Mouse (Mus musculus) neural tube, embryonic 11.5 days (tissue): ENCODE measurements at regions not wholly inside any gene's neighbourhood (a gene's known extent, or its start where the extent isn't known, plus 50 kb on each side); places are given as distances from the start of the nearest gene placed in this dataset.

ENCODE experiments used
- ATAC-seq: fragments of 200-750 bp; cut with Nextera tagmentation; 2 replicates; pipeline ENCODE4 v1.8.0; 2017; ENCODE audit warnings: moderate number of reproducible peaks, mild to moderate bottlenecking, moderate TSS enrichment, moderate library complexity; ENCODE audit not compliant: insufficient read depth, low FRiP score, low TSS enrichment
- DNase-seq: peaks from one replicate; pipeline ENCODE4 v3.0.0-alpha.2; 2015; ENCODE audit warnings: low spot score
- H3K27ac ChIP-seq: fragments of 300-500 bp; sonication (generic); 2 replicates; pipeline ENCODE4 v1.5.1; 2014; ENCODE audit warnings: low read depth, mild to moderate bottlenecking, low read length
- H3K27me3 ChIP-seq: fragments of 300-500 bp; sonication (generic); 2 replicates; pipeline ENCODE4 v1.6.1; 2014; ENCODE audit warnings: mild to moderate bottlenecking, low read length, mixed read lengths; ENCODE audit not compliant: control insufficient read depth, insufficient read depth
- H3K36me3 ChIP-seq: fragments of 300-500 bp; sonication (generic); 2 replicates; pipeline ENCODE4 v1.6.1; 2014; ENCODE audit warnings: mild to moderate bottlenecking, low read length, moderate library complexity, mixed read lengths; ENCODE audit not compliant: control insufficient read depth, insufficient read depth
- H3K4me1 ChIP-seq: fragments of 300-500 bp; sonication (generic); 2 replicates; pipeline ENCODE4 v1.6.1; 2014; ENCODE audit warnings: low read length, mixed read lengths; ENCODE audit not compliant: control insufficient read depth, insufficient read depth
- H3K4me2 ChIP-seq: fragments of 300-500 bp; sonication (generic); 2 replicates; pipeline ENCODE4 v1.6.1; 2014; ENCODE audit warnings: low read depth, mild to moderate bottlenecking, moderate library complexity
- H3K4me3 ChIP-seq: fragments of 300-500 bp; sonication (generic); 2 replicates; pipeline ENCODE4 v1.5.1; 2014; ENCODE audit warnings: low read depth, low read length
- H3K9ac ChIP-seq: fragments of 300-500 bp; sonication (generic); 2 replicates; pipeline ENCODE4 v1.6.1; 2014; ENCODE audit warnings: mild to moderate bottlenecking, low read length
- H3K9me3 ChIP-seq: fragments of 300-500 bp; sonication (generic); 2 replicates; pipeline ENCODE4 v1.6.1; 2016; ENCODE audit warnings: low read length; ENCODE audit not compliant: control insufficient read depth
- WGBS: fragments of 180-500 bp; shearing (Covaris S2); extraction: QIAGEN DNeasy Blood & Tissue Kit; methylation state at CpG from one replicate; pipeline ENCODE4 v1.1.7; 2014; 5-methylcytosine and 5-hydroxymethylcytosine counted together

- no peak for ATAC-seq
- no peaks in the 10 kb centered on the region for H3K9me3 ChIP-seq
- no peaks in the 10 kb centered on the region for H3K27me3 ChIP-seq
- H3K27ac ChIP-seq: no peak overlapping the region
- no peaks in the 10 kb centered on the region for H3K36me3 ChIP-seq
- DNase-seq: no peak
- H3K4me3 ChIP-seq: no peak overlapping the region
- H3K4me2 ChIP-seq: no peak overlapping the region
- H3K9ac ChIP-seq: no peak overlapping the region
- no peaks in the 10 kb centered on the region for H3K4me1 ChIP-seq
- WGBS: 56% methylated on average over 5 of the region's 5 CpGs
These were observed 305.1 kb upstream of the Map3k7 start for GRCm38 (mm10) chr4:31658820-31659219.

- Histone ChIP-seq H3K27ac (no peak overlapping the region), H3K9ac (no peak overlapping the region), H3K4me1 (no peaks in the 10 kb centered on the region), H3K9me3 (no peaks in the 10 kb centered on the region), H3K4me3 (no peak overlapping the region), H3K4me2 (no peak overlapping the region), H3K36me3 (no peaks in the 10 kb centered on the region), H3K27me3 (no peaks in the 10 kb centered on the region)
- 20% methylated on average over 4 of the region's 4 CpGs for WGBS
- DNase-seq: no peak
- ATAC-seq: no peak
These were observed 303.0 kb upstream of the Map3k7 start for GRCm38 (mm10) chr4:31660896-31661295.

GRCm38 (mm10) chr4:31671530-31672170 is 292.2 kb upstream of the Map3k7 start:
- Histone ChIP-seq H3K9ac (no peak overlapping the region), H3K27me3 (no peaks in the 10 kb centered on the region), H3K4me1 (no peaks in the 10 kb centered on the region), H3K4me2 (no peak overlapping the region), H3K4me3 (no peak overlapping the region), H3K36me3 (no peaks in the 10 kb centered on the region), H3K9me3 (no peaks in the 10 kb centered on the region), H3K27ac (no peak overlapping the region)
- WGBS: 73% methylated on average over 6 of the region's 6 CpGs
- DNase-seq (no peak), ATAC-seq (peak; percentile 58; the same call in 1 of the 2 replicates)

- Histone ChIP-seq H3K4me1 (no peaks in the 10 kb centered on the region), H3K36me3 (no peaks in the 10 kb centered on the region), H3K27ac (no peak overlapping the region), H3K9ac (no peak overlapping the region), H3K4me3 (no peak overlapping the region), H3K9me3 (no peaks in the 10 kb centered on the region), H3K4me2 (no peak overlapping the region), H3K27me3 (no peaks in the 10 kb centered on the region)
- WGBS: 80% methylated on average over 9 of the region's 9 CpGs
- ATAC-seq (no peak), DNase-seq (no peak)
These were observed 291.6 kb upstream of the Map3k7 start for GRCm38 (mm10) chr4:31672171-31672841.

GRCm38 (mm10) chr4:31672842-31673171 is 291.1 kb upstream of the Map3k7 start:
- no peak overlapping the region for H3K27ac ChIP-seq
- no peak for ATAC-seq
- 81% methylated on average over 2 of the region's 2 CpGs for WGBS
- H3K4me1 ChIP-seq: no peaks in the 10 kb centered on the region
- H3K4me2 ChIP-seq: no peak overlapping the region
- H3K9ac ChIP-seq: no peak overlapping the region
- no peak for DNase-seq
- H3K36me3 ChIP-seq: no peaks in the 10 kb centered on the region
- no peak overlapping the region for H3K4me3 ChIP-seq
- H3K27me3 ChIP-seq: no peaks in the 10 kb centered on the region
- no peaks in the 10 kb centered on the region for H3K9me3 ChIP-seq

- no peak overlapping the region for H3K27ac ChIP-seq
- H3K9ac ChIP-seq: no peak overlapping the region
- H3K4me3 ChIP-seq: no peak overlapping the region
- H3K4me2 ChIP-seq: no peak overlapping the region
- DNase-seq: no peak
- no peaks in the 10 kb centered on the region for H3K27me3 ChIP-seq
- no peaks in the 10 kb centered on the region for H3K9me3 ChIP-seq
- H3K36me3 ChIP-seq: no peaks in the 10 kb centered on the region
- H3K4me1 ChIP-seq: no peaks in the 10 kb centered on the region
- no peak for ATAC-seq
- 80% methylated on average over 13 of the region's 13 CpGs for WGBS
These were observed 284.8 kb upstream of the Map3k7 start for GRCm38 (mm10) chr4:31679007-31679590.

- Histone ChIP-seq H3K4me3 (no peak overlapping the region), H3K36me3 (no peaks in the 10 kb centered on the region), H3K27ac (no peak overlapping the region), H3K9me3 (no peaks in the 10 kb centered on the region), H3K4me2 (no peak overlapping the region), H3K27me3 (no peaks in the 10 kb centered on the region), H3K9ac (no peak overlapping the region), H3K4me1 (no peaks in the 10 kb centered on the region)
- no peak for ATAC-seq
- DNase-seq: no peak
- 89% methylated on average over 2 of the region's 2 CpGs for WGBS
These were observed 282.9 kb upstream of the Map3k7 start for GRCm38 (mm10) chr4:31680958-31681357.

GRCm38 (mm10) chr4:31689083-31689482 is 274.8 kb upstream of the Map3k7 start:
- Histone ChIP-seq H3K4me3 (no peak overlapping the region), H3K9me3 (no peaks in the 10 kb centered on the region), H3K4me1 (no peaks in the 10 kb centered on the region), H3K9ac (no peak overlapping the region), H3K4me2 (no peak overlapping the region), H3K27ac (no peak overlapping the region), H3K27me3 (no peaks in the 10 kb centered on the region), H3K36me3 (no peaks in the 10 kb centered on the region)
- ATAC-seq: no peak
- WGBS: 80% methylated on average over 2 of the region's 2 CpGs
- DNase-seq: no peak
